Mouse (Mus musculus): ENCODE results near the gene Ckap5.

DNA sequence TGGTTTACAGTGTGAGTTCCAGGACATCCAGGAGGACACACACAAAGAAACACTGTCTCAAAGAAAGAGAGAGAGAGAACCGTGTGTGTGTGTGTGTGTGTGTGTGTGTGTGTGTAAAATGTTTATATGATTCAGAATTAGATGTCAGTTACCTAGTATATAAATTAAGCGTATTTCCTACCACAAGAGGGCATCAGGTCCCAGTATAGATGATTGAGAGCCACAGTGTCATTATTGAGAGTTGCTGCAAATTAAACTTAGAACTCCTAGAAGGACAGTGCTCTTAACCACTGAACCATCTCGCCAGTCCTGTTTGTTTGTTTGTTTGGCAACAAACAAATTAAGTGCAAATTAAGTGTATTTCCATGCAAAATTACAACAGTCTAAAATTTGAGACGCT lies 75.8 kb downstream of the Ckap5 start:
- no peak for TF ChIP-seq CTCF (IDR thresholded peaks at IDR 0.05; ENCODE audit: borderline replicate concordance, extremely low read depth, insufficient read depth, insufficient read length)
- no peak for TF ChIP-seq POLR2A (IDR thresholded peaks at IDR 0.05; ENCODE audit: borderline replicate concordance, extremely low read depth, insufficient read depth, insufficient read length, poor library complexity, severe bottlenecking)
